Mouse (Mus musculus): ENCODE data around the gene Nceh1.

DNA sequence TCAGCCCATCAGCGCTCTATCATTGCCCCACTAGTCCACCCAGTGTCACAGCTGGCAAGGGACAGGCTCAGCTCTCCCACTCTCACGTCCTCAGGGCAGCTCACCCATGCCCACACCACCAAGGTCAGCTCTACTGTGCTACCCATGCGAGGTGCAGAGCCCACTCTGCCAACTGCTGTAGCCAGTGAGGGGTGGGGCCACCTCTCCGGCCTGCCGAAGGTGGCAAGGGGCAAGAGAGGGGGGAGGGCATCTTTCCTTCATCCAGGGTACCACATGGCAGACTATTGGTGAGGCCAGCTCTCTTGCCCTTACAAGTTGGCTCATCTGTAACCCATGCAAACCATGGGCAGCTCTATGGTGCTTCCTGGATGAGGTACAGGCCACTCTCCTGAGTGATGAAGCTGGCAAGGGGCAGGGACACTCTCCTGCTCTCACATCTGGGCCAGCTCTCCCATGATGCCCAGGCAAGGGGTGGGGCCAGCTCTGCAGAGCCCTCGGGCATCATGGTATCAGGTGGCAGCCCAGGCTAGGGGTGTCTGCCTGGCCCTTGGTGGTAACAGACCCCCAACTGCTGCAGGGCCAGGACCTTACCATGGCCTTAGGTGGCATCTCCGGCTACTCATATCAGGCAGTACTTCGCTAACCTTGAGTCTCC lies 12.9 kb downstream of the Nceh1 start:
- TF ChIP-seq POLR2A (IDR thresholded peaks at IDR 0.05; ENCODE audit: low read depth, low read length) = no peak
- no peak for TF ChIP-seq CTCF (IDR thresholded peaks at IDR 0.05; ENCODE audit: extremely low read depth, insufficient read length, insufficient replicate concordance, low read depth, low read length)

All from small intestine, adult 2 months (tissue).